15 mouse cellular contexts compared by ENCODE assay signal in genomic region chr1:134194298-134195022, GRCm38 (mm10). TPM values are rescaled to one million over a fixed set of nuclear protein-coding genes. Genes with fewer than 3 reads are reported as not detected.
DNase-seq lines count a peak whose midpoint lies in the region; ATAC-seq and TF ChIP-seq lines count a peak whose summit lies in the region.
"Had no signal": no experiment of that assay in that cellular context is flagged by ENCODE, and none has a peak within 500 bp of the region (broad histone marks: within the 10 kb centered on the region; RNA-seq: fewer than 3 reads in every experiment).

No protein-coding gene starts in this region.

- peaks cover 17% of the 10 kb centered on the region for H3K4me1 ChIP-seq in embryonic facial prominence, embryonic 14.5 days (ENCODE audit: control insufficient read depth, insufficient read depth, low read length)
- peaks cover 43% of the 10 kb centered on the region for H3K4me1 ChIP-seq in limb, embryonic 12.5 days (replicated peaks)

- TF ChIP-seq CTCF in gastrocnemius, adult 2 months (IDR thresholded peaks at IDR 0.05): no peak
- TF ChIP-seq CTCF in layer of hippocampus, adult 2 months (conservative IDR thresholded peaks at IDR 0.05): no peak

- intact Hi-C loops in gastrocnemius, adult 2 months (cut with DNase I): no loop called here

- 66% methylated on average over 15 of the region's 16 CpGs for WGBS in embryonic facial prominence, embryonic 14.5 days
- WGBS in limb, embryonic 12.5 days: 78% methylated on average over 16 of the region's 16 CpGs

- no peaks in the 10 kb centered on the region for H3K27me3 ChIP-seq in embryonic facial prominence, embryonic 14.5 days (replicated peaks; ENCODE audit: control insufficient read depth, insufficient read depth, low read length)
- H3K27me3 ChIP-seq in limb, embryonic 12.5 days: peaks cover under 1% of the 10 kb centered on the region; the same call in 1 of the 2 replicates
- H3K27me3 ChIP-seq: hindbrain, embryonic 12.5 days; midbrain, embryonic 12.5 days had no signal

- no peak overlapping the region for H3K4me2 ChIP-seq in embryonic facial prominence, embryonic 14.5 days (ENCODE audit: low read depth, low read length)
- H3K4me2 ChIP-seq in limb, embryonic 12.5 days: no peak overlapping the region
- H3K4me2 ChIP-seq: hindbrain, embryonic 12.5 days; midbrain, embryonic 12.5 days had no signal

- H3K9me3 ChIP-seq in embryonic facial prominence, embryonic 14.5 days (ENCODE audit: control insufficient read depth, low read length): no peaks in the 10 kb centered on the region
- no peaks in the 10 kb centered on the region for H3K9me3 ChIP-seq in limb, embryonic 12.5 days
- H3K9me3 ChIP-seq: hindbrain, embryonic 12.5 days; midbrain, embryonic 12.5 days had no signal

- peak; percentile 49 for DNase-seq in gastrocnemius, adult 2 months
- DNase-seq in gastrocnemius, postnatal 25 days: no peak
- no peak for DNase-seq in layer of hippocampus, adult 2 months (ENCODE audit: low spot score in 2 of 2)
- DNase-seq in layer of hippocampus, postnatal 25 days (ENCODE audit: extremely low spot score in 1 of 2, low spot score in 1 of 2): no peak
- DNase-seq in embryonic facial prominence, embryonic 14.5 days (ENCODE audit: low spot score): no peak
- DNase-seq in right cerebral cortex, postnatal 10 days (ENCODE audit: low spot score in 2 of 2): no peak
- no peak for DNase-seq in ovary, postnatal 14 days (ENCODE audit: low spot score)
- DNase-seq: right cerebral cortex, adult 18-20 months had no signal

- peak overlapping the region; percentile 74 for H3K4me3 ChIP-seq in gastrocnemius, adult 2 months
- no peak overlapping the region for H3K4me3 ChIP-seq in layer of hippocampus, adult 2 months
- H3K4me3 ChIP-seq in embryonic facial prominence, embryonic 14.5 days (ENCODE audit: low read depth, low read length): no peak overlapping the region
- no peak overlapping the region for H3K4me3 ChIP-seq in limb, embryonic 12.5 days (replicated peaks)
- H3K4me3 ChIP-seq: hindbrain, embryonic 12.5 days; midbrain, embryonic 12.5 days had no signal

- peak overlapping the region; percentile 93 for H3K27ac ChIP-seq in gastrocnemius, adult 2 months
- H3K27ac ChIP-seq in layer of hippocampus, adult 2 months: peak overlapping the region; percentile 91
- H3K27ac ChIP-seq in embryonic facial prominence, embryonic 14.5 days (replicated peaks; ENCODE audit: low read depth, low read length): peak overlapping the region; percentile 55; the same call in 1 of the 2 replicates
- H3K27ac ChIP-seq in limb, embryonic 12.5 days: peak overlapping the region; percentile 56; the same call in 1 of the 2 replicates
- H3K27ac ChIP-seq: hindbrain, embryonic 12.5 days; liver, embryonic 14.5 days; midbrain, embryonic 12.5 days; stomach, postnatal 0 days had no signal

- H3K36me3 ChIP-seq in embryonic facial prominence, embryonic 14.5 days (ENCODE audit: control insufficient read depth, insufficient read depth, low read length): no peaks in the 10 kb centered on the region
- no peaks in the 10 kb centered on the region for H3K36me3 ChIP-seq in limb, embryonic 12.5 days
- H3K36me3 ChIP-seq: hindbrain, embryonic 12.5 days; midbrain, embryonic 12.5 days had no signal

- no peak overlapping the region for H3K9ac ChIP-seq in embryonic facial prominence, embryonic 14.5 days (ENCODE audit: low read depth, low read length)
- H3K9ac ChIP-seq in limb, embryonic 12.5 days (replicated peaks): no peak overlapping the region
- H3K9ac ChIP-seq: hindbrain, embryonic 12.5 days; liver, embryonic 14.5 days; midbrain, embryonic 12.5 days had no signal

- ATAC-seq in embryonic facial prominence, embryonic 14.5 days (ENCODE audit: low read depth): no peak
- ATAC-seq in limb, embryonic 12.5 days (ENCODE audit: insufficient number of reproducible peaks, insufficient read depth, low FRiP score, low TSS enrichment, low read depth): no peak
- ATAC-seq: activated CD4-positive, CD25-positive, alpha-beta regulatory T cell, adult 4 months had no signal

RNA-seq across cellular contexts. Expression of gene Mybph, which starts 1.2 kb away (rescaled TPM):
- total RNA-seq in gastrocnemius, adult 2 months (2021): 100 to 1,000 TPM; 192 to 318 TPM
- 100 to 1,000 TPM; 335 to 488 TPM for total RNA-seq in gastrocnemius, postnatal 25 days (2021)
- not detected for total RNA-seq in layer of hippocampus, adult 2 months (2021)
- under 1 TPM; 0.17 to 0.19 TPM for total RNA-seq in layer of hippocampus, postnatal 25 days (2021)
- 151 and 157 TPM in 2 replicates for polyA plus RNA-seq in embryonic facial prominence, embryonic 14.5 days (2014; fragmentation: Nextera tagmentation; extraction: Ambion mirVana)
- 38.8 and 41.9 TPM in 2 replicates for polyA plus RNA-seq in limb, embryonic 12.5 days (2016; fragmentation: Nextera tagmentation; extraction: Ambion mirVana)
- total RNA-seq: granulocyte monocyte progenitor cell, adult 5-6 weeks had no signal
- polyA plus RNA-seq: activated CD4-positive, CD25-positive, alpha-beta regulatory T cell, adult 4 months; midbrain, embryonic 12.5 days had no signal

RNA-seq across cellular contexts. Expression of gene Chil1, which starts 12.5 kb away (rescaled TPM):
- total RNA-seq in gastrocnemius, adult 2 months (2021): 1 to 10 TPM; 1.8 to 6.9 TPM
- total RNA-seq in gastrocnemius, postnatal 25 days (2021): 1 to 10 TPM in 1 of 2 experiments, under 1 TPM in 1; 0.91 to 1.7 TPM
- total RNA-seq in layer of hippocampus, adult 2 months (2021): 10 to 100 TPM; 11.1 to 12.4 TPM
- 10 to 100 TPM in 1 of 2 experiments, 1 to 10 TPM in 1; 7.3 to 10.8 TPM for total RNA-seq in layer of hippocampus, postnatal 25 days (2021)
- 23.3 and 27.0 TPM in 2 replicates for polyA plus RNA-seq in embryonic facial prominence, embryonic 14.5 days (2014; fragmentation: Nextera tagmentation; extraction: Ambion mirVana)
- polyA plus RNA-seq in limb, embryonic 12.5 days (2016; fragmentation: Nextera tagmentation; extraction: Ambion mirVana): 4.3 and 4.4 TPM in 2 replicates
- polyA plus RNA-seq: activated CD4-positive, CD25-positive, alpha-beta regulatory T cell, adult 4 months had no signal

RNA-seq across cellular contexts. Expression of gene Adora1, which starts 40.8 kb away (rescaled TPM):
- total RNA-seq in gastrocnemius, adult 2 months (2021): under 1 TPM; 0.20 to 0.31 TPM
- 1 to 10 TPM in 1 of 2 experiments, under 1 TPM in 1; 0.49 to 2.7 TPM for total RNA-seq in gastrocnemius, postnatal 25 days (2021)
- 100 to 1,000 TPM; 202 to 221 TPM for total RNA-seq in layer of hippocampus, adult 2 months (2021)
- 100 to 1,000 TPM; 224 to 230 TPM for total RNA-seq in layer of hippocampus, postnatal 25 days (2021)
- 1.5 and 1.8 TPM in 2 replicates for polyA plus RNA-seq in embryonic facial prominence, embryonic 14.5 days (2014; fragmentation: Nextera tagmentation; extraction: Ambion mirVana)
- polyA plus RNA-seq in limb, embryonic 12.5 days (2016; fragmentation: Nextera tagmentation; extraction: Ambion mirVana): 1.5 and 3.0 TPM in 2 replicates
- total RNA-seq: granulocyte monocyte progenitor cell, adult 5-6 weeks had no signal

Comparison
In these comparisons a context has a peak if more than half of its experiments do, and no peak if none do; other contexts are left out.
1. RNA of gene Mybph, which starts 1.2 kb away (total RNA-seq): 335 to 488 TPM in gastrocnemius, postnatal 25 days and 192 to 318 TPM in gastrocnemius, adult 2 months; 0.17 to 0.19 TPM in layer of hippocampus, postnatal 25 days and not detected in layer of hippocampus, adult 2 months; every median in the first group is over 100 times any median in the second.
2. RNA of gene Adora1, which starts 40.8 kb away (total RNA-seq): 224 to 230 TPM in layer of hippocampus, postnatal 25 days and 202 to 221 TPM in layer of hippocampus, adult 2 months; 0.49 to 2.7 TPM in gastrocnemius, postnatal 25 days and 0.20 to 0.31 TPM in gastrocnemius, adult 2 months; every median in the first group is over 10 times any median in the second.
3. Peak in every context shown above with its lines, with median percentiles within 50 percentile points of each other: H3K27ac ChIP-seq.